Mouse (Mus musculus) cortical plate, adult 2 months (tissue): ENCODE results near the gene Fat3. TPM values are rescaled to one million over a fixed set of nuclear protein-coding genes. Genes with fewer than 3 reads are reported as not detected.

Source experiments
- H3K27ac ChIP-seq: fragments of 200-500 bp; 2 replicates; pipeline ENCODE4 v1.5.1; 2012; ENCODE audit warnings: low read length, control low read depth, inconsistent platforms; ENCODE audit not compliant: insufficient read depth
- H3K4me1 ChIP-seq: fragments of 200-500 bp; 2 replicates; pipeline ENCODE4 v1.6.1; 2011; ENCODE audit warnings: low read length; ENCODE audit not compliant: control insufficient read depth, insufficient read depth
- H3K4me3 ChIP-seq: fragments of 200-500 bp; 2 replicates; pipeline ENCODE4 v1.5.1; 2011; ENCODE audit warnings: mild to moderate bottlenecking, low read length, control low read depth; ENCODE audit not compliant: insufficient read depth
- CTCF ChIP-seq: fragments of 200-500 bp; IDR thresholded peaks from 2 replicates; pipeline ENCODE4 v1.5.1; 2011; ENCODE audit warnings: mild to moderate bottlenecking, control low read depth, low read length; ENCODE audit not compliant: insufficient read depth; ENCODE audit errors: extremely low read depth
- POLR2A ChIP-seq: fragments of 200-500 bp; IDR thresholded peaks from 2 replicates; pipeline ENCODE4 v1.6.1; 2011; ENCODE audit warnings: mild to moderate bottlenecking, low read length, control low read depth; ENCODE audit not compliant: insufficient read depth; ENCODE audit errors: extremely low read depth
- polyA plus RNA-seq: library from polyadenylated mRNA; depleted of rRNA; stranded (reverse); fragments of >200 nt; gene quantifications from 2 replicates; pipeline ENCODE4 v1.2.3, GENCODE M21; 2012

The Fat3 gene
- polyA plus RNA-seq, 1 experiment, result 26.8 TPM

DNA sequence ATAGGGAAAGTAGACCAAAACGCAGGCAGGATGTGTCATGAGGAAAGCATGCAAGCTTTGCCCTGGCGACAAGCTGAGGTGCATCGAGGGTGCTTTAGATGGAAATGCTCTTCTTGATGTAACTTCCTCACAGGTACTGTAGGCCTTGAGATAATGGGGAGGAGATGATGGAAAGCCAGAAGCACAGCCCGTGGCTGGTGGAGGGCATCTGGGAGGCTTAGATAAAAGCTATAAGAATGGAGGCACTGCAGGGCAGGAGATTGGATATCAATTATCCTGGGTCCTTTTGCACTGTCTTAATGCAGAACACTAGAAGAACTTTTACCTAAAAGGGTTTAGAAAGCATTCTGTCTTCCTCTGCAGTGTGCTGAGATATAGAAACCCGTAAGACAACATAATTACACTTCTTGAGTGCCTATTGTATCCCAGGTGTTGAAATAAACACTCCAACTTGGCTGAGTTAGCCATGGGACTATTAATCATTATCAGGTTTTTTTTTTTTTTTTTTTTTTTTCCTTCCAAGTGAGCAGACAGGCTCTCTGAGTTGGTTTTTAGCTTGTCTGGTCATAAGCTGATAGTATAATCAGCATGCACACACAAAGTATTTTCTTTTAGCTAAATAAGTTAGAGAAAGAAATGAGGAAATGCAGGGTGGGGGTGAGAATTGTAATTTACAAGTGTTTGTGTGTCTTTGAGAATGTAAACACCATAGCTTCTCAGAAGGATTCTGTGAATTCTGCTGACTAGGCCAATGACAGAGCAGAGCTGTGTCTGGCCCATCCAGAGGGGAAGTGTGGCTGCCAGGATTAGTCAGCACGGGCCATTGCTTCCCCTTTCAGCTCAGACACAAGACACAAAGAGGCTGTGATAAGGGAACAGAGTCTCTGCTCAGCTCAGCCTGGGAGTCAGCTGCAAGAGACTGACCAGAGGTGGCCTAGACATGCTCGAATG lies 286.1 kb downstream of the Fat3 start:
- 0 out of 2 replicates have a peak overlapping the region, but pooled peaks have one; percentile 21 for H3K27ac ChIP-seq
- H3K4me1 ChIP-seq, result peaks cover 6% of the 10 kb centered on the region
- H3K4me3 ChIP-seq, result no peak overlapping the region
- TF ChIP-seq POLR2A, result no peak
- TF ChIP-seq CTCF, result no peak

DNA sequence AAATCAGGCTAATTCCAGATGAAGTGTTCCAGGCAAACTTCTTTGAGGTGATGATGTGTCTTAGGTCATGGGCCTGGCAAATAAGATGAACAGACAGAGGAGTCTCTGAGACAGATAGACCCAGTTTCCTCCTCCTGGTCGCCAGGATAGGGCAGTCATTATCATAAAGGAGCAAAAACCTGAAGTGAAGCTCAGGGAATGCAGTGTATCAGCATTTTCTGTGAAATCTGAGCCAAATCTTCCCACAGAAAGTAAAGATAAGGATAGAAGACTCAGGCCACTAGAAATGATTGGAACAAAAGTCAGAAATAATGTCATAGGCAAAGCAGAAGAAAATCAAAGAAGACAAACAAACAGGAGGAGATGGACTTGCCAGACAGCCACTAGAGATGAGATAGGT lies 287.8 kb downstream of the Fat3 start:
- H3K4me3 ChIP-seq, result no peak overlapping the region
- peaks cover 6% of the 10 kb centered on the region for H3K4me1 ChIP-seq
- TF ChIP-seq POLR2A, result no peak
- TF ChIP-seq CTCF, result no peak
- no peak overlapping the region for H3K27ac ChIP-seq

- H3K4me1 ChIP-seq, result peaks cover 6% of the 10 kb centered on the region
- no peak overlapping the region for H3K27ac ChIP-seq
- TF ChIP-seq POLR2A, result no peak
- no peak for TF ChIP-seq CTCF
- no peak overlapping the region for H3K4me3 ChIP-seq
These were observed 288.5 kb downstream of the Fat3 start for GRCm38 (mm10) chr9:16212628-16213027.

GRCm38 (mm10) chr9:16212163-16212562 lies 288.9 kb downstream of the Fat3 start:
- Histone ChIP-seq H3K4me3 (no peak overlapping the region), H3K27ac (no peak overlapping the region), H3K4me1 (peaks cover 6% of the 10 kb centered on the region)
- TF ChIP-seq POLR2A, result no peak
- TF ChIP-seq CTCF, result no peak

GRCm38 (mm10) chr9:16211468-16211867 lies 289.6 kb downstream of the Fat3 start:
- TF ChIP-seq CTCF, result no peak
- TF ChIP-seq POLR2A, result no peak
- Histone ChIP-seq H3K4me1 (peaks cover 6% of the 10 kb centered on the region), H3K27ac (no peak overlapping the region), H3K4me3 (no peak overlapping the region)

GRCm38 (mm10) chr9:16202296-16202695 lies 298.8 kb downstream of the Fat3 start:
- TF ChIP-seq POLR2A (no peak), CTCF (no peak)
- peaks cover 3% of the 10 kb centered on the region; the same call in 1 of the 2 replicates for H3K4me1 ChIP-seq
- no peak overlapping the region for H3K27ac ChIP-seq
- H3K4me3 ChIP-seq, result no peak overlapping the region

DNA sequence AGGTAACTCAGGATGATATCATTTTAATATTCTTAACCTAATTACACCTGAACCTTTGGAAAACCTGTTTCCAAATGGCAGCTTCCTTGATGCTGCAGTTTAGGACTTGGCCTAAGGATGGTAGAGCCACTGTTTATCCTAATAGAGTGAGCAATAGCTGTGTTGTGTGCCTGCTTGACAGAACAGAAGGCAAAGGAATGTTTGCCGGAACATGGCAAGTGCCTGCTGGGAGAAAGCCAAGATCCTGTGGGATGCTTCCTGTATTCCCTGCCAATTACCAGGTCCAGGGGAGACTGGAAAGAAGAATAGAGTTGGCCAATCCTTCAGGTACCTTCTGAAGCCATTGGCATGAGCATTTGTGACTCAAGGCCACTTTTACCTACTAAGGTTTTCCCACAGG lies 300.1 kb downstream of the Fat3 start:
- no peak for TF ChIP-seq POLR2A
- no peak for TF ChIP-seq CTCF
- Histone ChIP-seq H3K27ac (no peak overlapping the region), H3K4me3 (no peak overlapping the region), H3K4me1 (peaks cover 3% of the 10 kb centered on the region; the same call in 1 of the 2 replicates)

- no peak for TF ChIP-seq POLR2A
- no peak for TF ChIP-seq CTCF
- Histone ChIP-seq H3K27ac (no peak overlapping the region), H3K4me1 (no peaks in the 10 kb centered on the region), H3K4me3 (no peak overlapping the region)
These were observed 314.6 kb downstream of the Fat3 start for GRCm38 (mm10) chr9:16186461-16186860.

GRCm38 (mm10) chr9:16169238-16169637 lies 331.8 kb downstream of the Fat3 start:
- H3K4me1 ChIP-seq, result no peaks in the 10 kb centered on the region

DNA sequence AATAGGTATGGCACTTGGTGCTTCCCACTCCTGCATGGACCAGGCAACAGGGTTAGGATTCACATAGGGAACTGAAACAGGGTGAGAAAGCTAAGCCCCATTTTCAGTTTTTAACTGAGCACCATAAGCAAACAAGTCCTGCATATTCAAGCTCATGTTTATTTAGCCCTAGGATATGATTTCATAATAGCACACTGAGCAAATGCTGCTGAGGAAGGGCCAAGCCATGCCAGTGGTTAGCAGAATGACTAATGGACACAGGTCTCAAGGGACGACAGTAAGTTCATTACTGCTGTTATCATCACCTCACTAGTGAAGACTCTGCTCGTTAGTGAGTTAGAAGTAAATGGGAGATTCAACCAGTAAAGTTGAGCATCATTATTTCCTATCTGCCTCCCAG lies 333.0 kb downstream of the Fat3 start:
- Histone ChIP-seq H3K27ac (no peak overlapping the region), H3K4me3 (no peak overlapping the region), H3K4me1 (no peaks in the 10 kb centered on the region)
- TF ChIP-seq CTCF (no peak), POLR2A (no peak)

More at GRCm38 (mm10) chr9:16169238-16169637, 331.8 kb downstream of the Fat3 start:
- H3K27ac ChIP-seq, result no peak overlapping the region
- H3K4me3 ChIP-seq, result no peak overlapping the region
- TF ChIP-seq POLR2A (no peak), CTCF (no peak)
